Mouse (Mus musculus) limb, embryonic 10.5 days (tissue): ENCODE data around the gene Rpl11. TPM values are rescaled to one million over a fixed set of nuclear protein-coding genes. Genes with fewer than 3 reads are reported as not detected.

Source experiments
- DNase-seq: peaks from one replicate; pipeline ENCODE4 v3.0.0-alpha.2; 2017; ENCODE audit warnings: low spot score
- H3K27ac ChIP-seq: fragments of 300-500 bp; sonication (generic); 2 replicates; pipeline ENCODE4 v1.5.1; 2016; ENCODE audit warnings: mild to moderate bottlenecking
- H3K27me3 ChIP-seq: fragments of 300-500 bp; sonication (generic); 2 replicates; pipeline ENCODE4 v1.6.1; 2016; ENCODE audit warnings: low read depth, mild to moderate bottlenecking; ENCODE audit not compliant: poor library complexity, severe bottlenecking
- H3K36me3 ChIP-seq: fragments of 300-500 bp; sonication (generic); 2 replicates; pipeline ENCODE4 v1.6.1; 2016; ENCODE audit warnings: mild to moderate bottlenecking, moderate library complexity
- H3K4me1 ChIP-seq: fragments of 300-500 bp; sonication (generic); 2 replicates; pipeline ENCODE4 v1.6.1; 2016
- H3K4me3 ChIP-seq: fragments of 300-500 bp; sonication (generic); 2 replicates; pipeline ENCODE4 v1.5.1; 2016; ENCODE audit warnings: mild to moderate bottlenecking, moderate library complexity
- H3K9me3 ChIP-seq: fragments of 300-500 bp; sonication (generic); replicated peaks from 2 replicates; pipeline ENCODE4 v1.6.1; 2016; ENCODE audit warnings: mild to moderate bottlenecking
- WGBS: fragments of 180-500 bp; shearing (Covaris S2); methylation state at CpG from one replicate; pipeline ENCODE4 v1.1.7; 2016; 5-methylcytosine and 5-hydroxymethylcytosine counted together
- polyA plus RNA-seq: library from polyadenylated mRNA; unstranded; fragments of >200 nt; fragmentation: Nextera tagmentation; extraction: Ambion mirVana; gene quantifications from 2 replicates; pipeline ENCODE4 v1.2.1, GENCODE M21; 2016

The Rpl11 gene
- polyA plus RNA-seq, 1 experiment from 2014 or later: 510 TPM

DNA sequence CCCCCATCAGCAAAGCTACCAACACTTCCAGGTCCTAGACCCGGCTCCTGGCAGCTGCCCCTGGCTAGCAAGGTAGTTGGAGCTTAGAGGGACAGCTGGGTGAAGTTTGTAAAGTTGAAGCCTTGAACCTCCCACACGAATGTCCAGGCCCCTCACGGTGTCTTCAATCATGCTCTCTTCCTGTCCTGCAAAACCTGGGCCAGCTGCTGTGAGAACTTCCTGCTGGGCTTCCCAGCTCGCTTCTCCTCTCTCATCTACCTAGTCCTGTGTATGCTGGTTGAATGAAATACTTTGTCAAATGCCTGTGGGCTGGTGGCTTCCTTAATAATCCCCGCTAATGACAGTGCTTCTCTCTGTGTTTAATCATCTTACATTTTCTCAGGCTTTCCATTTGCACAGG is 35.1 kb upstream of the Rpl11 start:
- H3K36me3 ChIP-seq: no peaks in the 10 kb centered on the region
- H3K4me1 ChIP-seq: peaks cover 27% of the 10 kb centered on the region
- DNase-seq: no peak
- no peak overlapping the region for H3K4me3 ChIP-seq
- no peaks in the 10 kb centered on the region for H3K27me3 ChIP-seq
- H3K9me3 ChIP-seq: no peaks in the 10 kb centered on the region
- WGBS: 76% methylated on average over 5 of the region's 5 CpGs
- H3K27ac ChIP-seq: peak overlapping the region; percentile 57; the same call in 1 of the 2 replicates

- Histone ChIP-seq H3K4me1 (peaks cover 30% of the 10 kb centered on the region), H3K9me3 (no peaks in the 10 kb centered on the region), H3K27me3 (peaks cover 10% of the 10 kb centered on the region), H3K4me3 (no peak overlapping the region), H3K36me3 (no peaks in the 10 kb centered on the region), H3K27ac (no peak overlapping the region)
- no peak for DNase-seq
- 88% methylated on average over 5 of the region's 5 CpGs for WGBS
Observed at GRCm38 (mm10) chr4:136087261-136087660, 34.0 kb upstream of the Rpl11 start.

GRCm38 (mm10) chr4:136084840-136085239 is 31.6 kb upstream of the Rpl11 start:
- H3K27me3 ChIP-seq: peaks cover 34% of the 10 kb centered on the region
- no peak overlapping the region for H3K27ac ChIP-seq
- peaks cover 34% of the 10 kb centered on the region for H3K4me1 ChIP-seq
- DNase-seq: no peak
- H3K9me3 ChIP-seq: no peaks in the 10 kb centered on the region
- 94% methylated on average over 11 of the region's 11 CpGs for WGBS
- H3K36me3 ChIP-seq: no peaks in the 10 kb centered on the region
- no peak overlapping the region for H3K4me3 ChIP-seq

DNA sequence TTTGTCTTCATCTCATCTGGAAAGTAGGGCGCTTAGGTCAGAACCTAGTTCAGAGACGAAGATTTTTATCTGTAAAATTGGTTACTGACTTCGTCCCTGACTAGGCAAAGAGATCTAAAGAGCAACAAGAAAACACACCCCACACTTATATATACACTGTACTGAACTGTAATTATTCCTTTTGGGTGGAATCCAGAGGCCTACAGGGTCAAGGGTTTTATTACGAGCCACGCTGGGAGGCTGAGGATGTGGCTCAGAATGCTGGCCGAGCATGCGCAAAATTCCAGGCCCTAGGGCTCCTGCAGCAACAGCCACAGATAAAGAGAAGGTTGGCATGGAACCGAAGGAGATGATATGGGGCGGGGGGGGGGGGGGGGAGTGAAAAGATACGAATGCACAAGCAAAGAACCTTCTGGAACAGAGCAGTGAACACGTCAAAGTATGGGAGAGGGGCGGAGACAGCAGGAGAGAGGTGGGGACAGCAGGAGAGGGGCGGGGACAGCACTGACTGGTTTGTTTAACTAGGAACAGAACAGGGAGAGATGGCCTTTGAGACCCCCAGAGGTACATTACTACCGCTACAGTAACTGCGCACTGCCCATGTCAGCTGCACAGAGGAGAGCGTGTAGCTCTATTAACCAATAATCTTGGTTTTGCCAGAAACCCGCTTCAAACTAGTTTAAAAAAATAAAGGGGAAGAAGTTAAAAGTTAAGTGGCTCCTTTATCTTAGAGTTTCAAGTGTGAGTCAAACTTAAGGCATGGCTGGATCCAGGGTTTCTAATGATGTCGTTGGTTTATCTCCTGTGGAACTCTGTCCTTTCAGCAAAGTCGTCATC is 30.3 kb upstream of the Rpl11 start:
- Histone ChIP-seq H3K36me3 (no peaks in the 10 kb centered on the region), H3K27me3 (peaks cover 43% of the 10 kb centered on the region), H3K4me3 (no peak overlapping the region), H3K9me3 (no peaks in the 10 kb centered on the region), H3K27ac (no peak overlapping the region), H3K4me1 (peaks cover 21% of the 10 kb centered on the region)
- no peak for DNase-seq
- 85% methylated on average over 19 of the region's 19 CpGs for WGBS

- WGBS: 4% methylated on average over 28 of the region's 28 CpGs
- Histone ChIP-seq H3K27me3 (peaks cover 43% of the 10 kb centered on the region), H3K9me3 (no peaks in the 10 kb centered on the region), H3K4me3 (peak overlapping the region; percentile 40), H3K36me3 (no peaks in the 10 kb centered on the region), H3K4me1 (peaks cover 23% of the 10 kb centered on the region), H3K27ac (no peak overlapping the region)
- DNase-seq: no peak
Observed at GRCm38 (mm10) chr4:136081729-136082128, 28.5 kb upstream of the Rpl11 start.

GRCm38 (mm10) chr4:136078649-136079048 is 25.4 kb upstream of the Rpl11 start:
- H3K36me3 ChIP-seq: no peaks in the 10 kb centered on the region
- peaks cover 23% of the 10 kb centered on the region for H3K4me1 ChIP-seq
- WGBS: 75% methylated on average over 2 of the region's 2 CpGs
- peaks cover 43% of the 10 kb centered on the region for H3K27me3 ChIP-seq
- no peak overlapping the region for H3K27ac ChIP-seq
- H3K4me3 ChIP-seq: no peak overlapping the region
- no peaks in the 10 kb centered on the region for H3K9me3 ChIP-seq
- no peak for DNase-seq

DNA sequence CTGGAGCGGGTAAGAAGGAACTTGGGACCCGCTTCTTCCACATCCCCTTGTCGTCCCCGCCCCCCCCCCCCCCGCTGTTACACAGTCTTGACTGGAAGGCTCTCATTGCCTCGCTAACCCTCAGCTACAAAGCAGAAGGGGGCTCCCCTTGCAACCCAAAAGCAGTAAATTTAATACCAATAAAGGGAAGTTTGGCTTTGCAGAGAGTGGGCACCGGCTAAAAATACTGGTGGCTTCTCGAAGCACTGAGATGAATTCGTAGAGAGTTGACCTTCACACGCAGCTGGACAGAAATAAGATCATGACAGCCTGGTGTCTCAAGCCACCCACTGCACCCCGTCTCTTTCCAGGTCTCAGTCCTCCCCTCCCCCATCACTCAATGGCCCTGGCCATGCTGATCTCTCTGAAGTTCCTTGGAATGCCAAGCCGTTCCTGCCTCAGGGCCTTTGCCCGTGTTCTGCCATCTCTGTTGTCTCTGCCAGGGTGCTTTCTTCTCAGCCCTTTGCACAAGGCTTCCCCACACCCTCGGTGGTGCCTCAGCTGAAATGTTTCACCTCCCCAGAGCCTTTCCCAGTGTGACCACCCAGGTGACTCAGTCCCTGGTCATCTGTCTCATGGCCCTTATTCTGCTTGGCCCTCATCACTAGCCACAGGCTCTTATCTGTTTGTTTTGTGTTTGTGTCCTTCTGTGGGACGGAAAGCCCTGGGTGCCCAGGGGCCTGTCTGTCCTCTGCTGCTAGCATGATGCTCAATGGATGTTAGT is 23.7 kb upstream of the Rpl11 start:
- peaks cover 17% of the 10 kb centered on the region for H3K4me1 ChIP-seq
- peak; percentile 31 for DNase-seq
- no peaks in the 10 kb centered on the region for H3K36me3 ChIP-seq
- peaks cover 30% of the 10 kb centered on the region for H3K27me3 ChIP-seq
- WGBS: 66% methylated on average over 15 of the region's 15 CpGs
- H3K4me3 ChIP-seq: no peak overlapping the region
- peak overlapping the region; percentile 50; the same call in 1 of the 2 replicates for H3K27ac ChIP-seq
- no peaks in the 10 kb centered on the region for H3K9me3 ChIP-seq

- H3K9me3 ChIP-seq: no peaks in the 10 kb centered on the region
- peak; percentile 90 for DNase-seq
- H3K27ac ChIP-seq: peak overlapping the region; percentile 59
- H3K36me3 ChIP-seq: no peaks in the 10 kb centered on the region
- H3K27me3 ChIP-seq: no peaks in the 10 kb centered on the region
- H3K4me3 ChIP-seq: peak overlapping the region; percentile 27; the same call in 1 of the 2 replicates
- WGBS: 3% methylated on average over 15 of the region's 15 CpGs
- peaks cover 19% of the 10 kb centered on the region for H3K4me1 ChIP-seq
Observed at GRCm38 (mm10) chr4:136071178-136071714, 18.0 kb upstream of the Rpl11 start.

DNA sequence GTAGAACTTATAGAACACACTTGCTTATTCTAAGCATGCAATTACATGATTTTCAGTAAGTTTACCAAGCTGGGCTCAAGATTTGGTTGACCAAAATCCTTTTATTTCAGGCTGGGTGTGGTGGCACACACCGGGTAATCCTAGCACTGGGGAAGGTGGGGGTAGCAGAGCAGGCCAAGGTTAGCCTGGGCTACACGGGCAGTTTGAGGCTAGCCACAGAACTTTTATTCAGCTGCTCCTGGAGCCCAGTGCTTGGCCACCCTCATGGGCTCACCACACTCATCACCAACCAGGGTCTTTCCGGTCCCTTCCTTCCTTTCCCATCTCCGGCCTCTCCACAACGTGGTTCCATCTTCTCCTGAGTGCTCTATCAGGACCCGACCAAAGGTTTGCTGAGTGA is 17.4 kb upstream of the Rpl11 start:
- Histone ChIP-seq H3K4me1 (peaks cover 19% of the 10 kb centered on the region), H3K9me3 (no peaks in the 10 kb centered on the region), H3K36me3 (no peaks in the 10 kb centered on the region), H3K4me3 (no peak overlapping the region), H3K27ac (peak overlapping the region; percentile 59), H3K27me3 (no peaks in the 10 kb centered on the region)
- WGBS: 61% methylated on average over 6 of the region's 6 CpGs
- DNase-seq: peak; percentile 32

- Histone ChIP-seq H3K27ac (peak overlapping the region; percentile 57), H3K9me3 (no peaks in the 10 kb centered on the region), H3K27me3 (no peaks in the 10 kb centered on the region), H3K36me3 (no peaks in the 10 kb centered on the region), H3K4me3 (no peak overlapping the region), H3K4me1 (peaks cover 19% of the 10 kb centered on the region)
- 2% methylated on average over 18 of the region's 18 CpGs for WGBS
- DNase-seq: peak; percentile 91
Observed at GRCm38 (mm10) chr4:136069954-136070353, 16.7 kb upstream of the Rpl11 start.

GRCm38 (mm10) chr4:136069313-136069712 is 16.1 kb upstream of the Rpl11 start:
- no peaks in the 10 kb centered on the region for H3K9me3 ChIP-seq
- H3K27me3 ChIP-seq: no peaks in the 10 kb centered on the region
- peaks cover 19% of the 10 kb centered on the region for H3K4me1 ChIP-seq
- no peak for DNase-seq
- no peak overlapping the region for H3K4me3 ChIP-seq
- no peak overlapping the region for H3K27ac ChIP-seq
- no peaks in the 10 kb centered on the region for H3K36me3 ChIP-seq
- 81% methylated on average over 4 of the region's 4 CpGs for WGBS

- Histone ChIP-seq H3K27me3 (no peaks in the 10 kb centered on the region), H3K9me3 (no peaks in the 10 kb centered on the region), H3K4me1 (no peaks in the 10 kb centered on the region), H3K4me3 (no peak overlapping the region), H3K27ac (no peak overlapping the region), H3K36me3 (no peaks in the 10 kb centered on the region)
- no peak for DNase-seq
- 89% methylated on average over 4 of the region's 4 CpGs for WGBS
Observed at GRCm38 (mm10) chr4:136063143-136063542, 9.9 kb upstream of the Rpl11 start.
